Mouse (Mus musculus) adrenal gland, postnatal 25 days (tissue): ENCODE data around the gene 6430550D23Rik. TPM values are rescaled to one million over a fixed set of nuclear protein-coding genes. Genes with fewer than 3 reads are reported as not detected.
"Not testable (repeated sequence)": the region's sequence is repeated elsewhere in the genome, so short reads cannot be mapped to it uniquely, and the experiment has no call there.

ENCODE experiments used
- DNase-seq: peaks from one replicate; pipeline ENCODE4 v3.0.0; 2021; ENCODE audit warnings: mixed read lengths
- total RNA-seq: library from RNA; stranded (reverse); gene quantifications from 2 replicates; pipeline ENCODE4 v1.2.3, GENCODE M21; 2021

The 6430550D23Rik gene
- total RNA-seq, 1 experiment from 2014 or later, result 4.0 TPM

- DNase-seq, result peak; percentile 48
Measured at GRCm38 (mm10) chr2:155952006-155952405, 55.8 kb downstream of the 6430550D23Rik start.

DNA sequence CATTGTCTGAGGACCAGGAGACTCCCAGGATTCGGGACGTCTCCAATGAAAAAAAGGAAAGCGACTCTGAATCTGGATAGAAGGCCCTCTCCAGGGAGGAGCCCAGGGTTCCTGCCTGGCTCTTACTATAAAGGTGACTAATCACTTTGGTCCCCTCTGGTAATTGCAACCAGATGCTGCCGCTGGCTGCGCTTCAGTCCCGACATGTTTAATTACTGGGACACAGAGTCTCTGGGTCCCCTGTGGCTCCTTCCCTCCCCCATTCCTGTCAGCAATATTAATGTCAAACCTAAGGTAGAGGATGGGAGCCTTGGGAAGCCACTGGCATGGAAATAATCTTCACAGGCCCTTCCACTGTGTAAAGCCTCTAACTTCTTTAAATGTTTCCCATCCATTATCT is 58.4 kb downstream of the 6430550D23Rik start:
- no peak for DNase-seq

GRCm38 (mm10) chr2:155947390-155948002 is 60.3 kb downstream of the 6430550D23Rik start:
- no peak for DNase-seq

DNA sequence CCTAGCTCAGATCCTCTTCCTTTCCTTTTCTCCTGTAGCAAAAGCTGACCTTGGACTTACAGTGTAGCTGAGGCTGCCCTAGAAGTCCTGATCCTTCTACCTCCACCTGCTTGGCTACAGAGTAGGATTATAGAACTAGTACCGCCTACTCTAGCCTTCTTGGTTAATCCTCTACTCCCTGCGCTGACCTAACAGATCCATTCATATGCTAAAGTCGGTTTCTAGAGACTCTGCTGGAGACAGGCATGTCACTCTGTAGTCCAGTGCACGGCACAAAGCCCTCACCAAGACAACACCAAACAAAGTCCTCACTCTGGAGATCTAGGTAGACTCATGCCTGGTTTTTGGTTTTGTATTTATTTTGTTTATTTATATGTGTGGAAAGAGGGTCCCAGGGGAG is 61.3 kb downstream of the 6430550D23Rik start:
- no peak for DNase-seq

GRCm38 (mm10) chr2:155946069-155946468 is 61.7 kb downstream of the 6430550D23Rik start:
- DNase-seq, result peak; percentile 86

- no peak for DNase-seq
Measured at GRCm38 (mm10) chr2:155945580-155945979, 62.2 kb downstream of the 6430550D23Rik start.

- no peak for DNase-seq
Measured at GRCm38 (mm10) chr2:155945124-155945523, 62.7 kb downstream of the 6430550D23Rik start, which contains the start of gene Gdf5. Gdf5 (minus strand) TSS chr2:155945367.

DNA sequence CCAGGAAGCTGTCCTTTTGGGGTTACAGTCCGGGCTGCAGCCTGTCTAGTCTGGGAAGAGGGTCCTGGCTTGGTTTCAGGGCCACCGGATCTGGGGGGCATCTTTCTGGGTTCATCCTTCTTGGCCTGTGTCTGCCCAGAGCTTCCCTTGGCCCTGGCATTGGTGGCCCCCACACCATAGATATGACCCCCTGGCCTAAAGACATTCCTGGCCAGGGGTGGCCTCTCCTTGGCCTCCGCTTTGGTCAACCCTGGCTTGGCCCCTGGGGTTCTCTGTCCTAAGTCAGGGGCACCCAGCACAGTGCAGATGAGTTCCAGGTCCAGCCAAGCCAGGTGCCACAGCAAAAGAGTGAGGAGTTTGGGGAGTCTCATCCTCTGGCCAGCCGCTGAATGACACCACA is 63.1 kb downstream of the 6430550D23Rik start:
- DNase-seq, result no peak

- DNase-seq, result no peak
Measured at GRCm38 (mm10) chr2:155943463-155943862, 64.3 kb downstream of the 6430550D23Rik start.

DNA sequence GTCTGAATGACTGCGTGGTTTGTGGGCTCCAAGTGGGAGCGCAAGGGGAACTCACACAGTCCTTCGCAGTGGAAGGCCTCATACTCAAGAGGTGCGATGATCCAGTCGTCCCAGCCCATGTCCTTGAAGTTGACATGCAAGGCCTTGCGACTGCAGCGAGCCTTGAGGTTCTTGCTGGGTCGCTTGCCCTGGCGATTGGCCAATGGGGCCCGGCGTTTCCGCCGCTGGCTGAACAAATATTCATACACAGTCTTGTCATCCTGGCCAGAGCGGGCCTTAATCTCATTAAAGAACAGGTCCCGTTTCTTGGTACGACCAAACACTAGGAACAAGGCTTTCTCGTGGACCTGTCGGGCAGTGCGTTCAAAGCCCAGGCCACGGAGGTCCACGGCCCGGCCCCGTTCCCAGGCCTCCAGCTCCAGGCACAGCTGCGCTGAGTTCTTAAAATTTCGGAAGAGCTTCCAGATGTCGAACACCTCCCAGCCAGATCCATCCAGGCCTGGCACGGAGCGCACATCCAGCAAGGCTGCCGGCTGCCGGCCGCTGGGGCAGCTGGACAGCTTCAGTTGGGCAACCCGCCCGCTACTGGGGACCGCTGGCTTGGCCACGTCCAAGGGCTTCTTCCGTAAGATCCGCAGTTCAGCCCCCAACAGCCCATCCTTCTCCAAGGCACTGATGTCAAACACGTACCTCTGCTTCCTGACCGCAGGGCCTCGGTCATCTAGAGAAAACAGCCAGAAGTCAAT is 65.9 kb downstream of the 6430550D23Rik start:
- peak; percentile 83 for DNase-seq

DNA sequence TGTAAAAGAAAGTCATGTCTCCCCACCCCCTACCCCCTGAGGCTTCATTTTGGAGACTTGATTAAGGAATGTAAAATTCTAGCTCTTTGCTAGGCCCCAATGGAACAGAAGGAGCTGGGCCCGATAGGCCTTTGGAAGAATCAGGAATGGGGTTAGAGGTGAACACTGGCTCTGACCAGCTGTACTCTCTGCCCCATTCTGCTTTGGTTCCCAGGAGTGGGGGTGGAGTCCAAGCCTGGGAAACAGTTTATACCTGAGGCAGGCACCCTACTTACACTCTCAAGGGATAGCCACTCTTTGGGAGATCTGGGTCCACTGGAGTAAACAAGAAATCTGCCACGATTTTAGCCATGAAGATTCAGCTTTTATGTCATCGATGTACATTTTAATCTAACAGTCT is 67.1 kb downstream of the 6430550D23Rik start, which contains the start of gene Gm15557:
Gene Gm15557, plus strand, starts transcription at position 48 of the 400 bp plus-strand sequence.
- DNase-seq, result no peak

DNA sequence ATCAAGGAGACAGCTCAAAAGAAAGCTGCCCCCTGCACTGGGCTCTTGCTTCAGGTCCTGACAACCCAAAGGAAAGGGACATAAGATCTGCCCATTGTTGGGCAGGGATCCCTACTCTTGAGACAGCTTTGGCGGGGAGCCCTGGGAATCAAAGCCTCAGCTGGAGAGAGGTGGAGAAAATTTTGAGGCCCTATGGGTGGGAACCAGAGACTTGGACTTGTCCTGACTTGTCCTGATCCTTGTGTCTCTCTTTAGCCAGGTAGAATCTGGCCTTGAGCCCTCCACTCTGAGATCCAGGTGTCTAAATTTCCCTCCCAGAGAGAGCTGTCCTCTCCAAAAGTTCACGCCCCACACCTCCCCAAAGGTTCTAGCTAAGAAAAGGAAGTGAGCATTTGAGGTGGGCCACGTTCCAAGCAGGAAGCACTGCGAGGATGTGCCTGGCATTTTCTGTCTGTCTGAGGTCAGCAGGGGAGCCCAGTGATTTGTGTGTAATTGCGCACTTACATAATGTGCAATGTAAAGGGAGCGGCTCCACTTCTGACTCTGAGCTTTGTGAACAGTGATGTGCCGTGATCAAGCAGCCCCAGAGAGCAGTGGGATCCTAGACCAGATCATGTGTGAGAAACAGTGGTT is 67.8 kb downstream of the 6430550D23Rik start:
- no peak for DNase-seq

GRCm38 (mm10) chr2:155929531-155930442 is 78.0 kb downstream of the 6430550D23Rik start, which contains the start of gene Uqcc1:
Uqcc1 (minus strand) TSS chr2:155930310.
- peak; percentile 88 for DNase-seq

DNA sequence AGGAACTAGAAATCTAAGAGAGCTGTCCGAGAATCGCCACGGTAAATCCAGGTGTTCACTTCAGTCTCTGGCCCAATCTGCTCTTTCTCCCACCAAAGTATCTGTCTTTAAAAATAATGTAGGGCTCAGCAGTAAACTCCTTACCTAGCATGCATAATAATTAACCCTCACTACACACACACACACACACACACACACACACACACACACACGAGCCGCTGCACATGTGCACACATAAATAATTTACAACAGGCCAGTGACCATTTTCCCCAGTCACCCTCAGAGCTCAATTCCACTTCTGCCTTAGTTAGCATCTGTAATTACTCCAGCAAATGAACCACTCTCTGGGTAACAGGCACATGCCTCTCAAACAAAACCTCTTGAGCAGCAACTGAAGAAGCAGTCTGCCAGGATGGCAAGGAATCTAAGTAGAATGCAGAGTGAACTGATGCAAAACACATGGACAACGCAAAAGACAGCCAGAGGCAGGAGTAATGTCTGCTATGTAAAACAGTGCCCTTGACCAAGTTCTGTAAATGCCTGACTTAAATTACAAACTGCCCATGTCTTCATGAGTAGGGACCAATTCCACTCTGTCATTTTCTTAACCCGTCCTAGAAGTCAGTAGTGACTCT is 78.9 kb downstream of the 6430550D23Rik start:
- no peak for DNase-seq

DNA sequence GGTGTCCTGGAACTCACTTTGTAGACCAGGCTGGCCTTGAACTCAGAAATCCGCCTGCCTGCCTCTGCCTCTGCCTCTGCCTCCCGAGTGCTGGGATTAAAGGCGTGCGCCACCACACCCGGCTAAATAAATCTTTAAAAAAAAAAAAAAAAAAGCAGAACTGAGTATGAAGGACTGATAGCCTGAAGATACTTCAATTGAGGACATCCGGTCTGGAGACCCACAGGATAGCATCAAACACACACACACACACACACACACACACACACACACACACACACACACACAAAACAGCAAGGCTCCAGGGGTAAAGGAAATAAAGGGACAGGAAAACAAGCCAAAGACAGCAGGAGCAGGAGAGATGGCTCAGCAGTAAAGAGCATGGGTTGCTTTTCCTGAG is 82.6 kb downstream of the 6430550D23Rik start:
- not testable (repeated sequence) for DNase-seq

Other genes starting within 250 kb of the 6430550D23Rik start
- 1.9 and 2.3 TPM in 2 replicates for gene Mmp24, start 232.6 kb downstream of the 6430550D23Rik start, total RNA-seq
- gene BC029722, start 188.6 kb downstream of the 6430550D23Rik start, total RNA-seq, result 159 and 181 TPM in 2 replicates
- gene Eif6, start 181.1 kb downstream of the 6430550D23Rik start, total RNA-seq, result 112 and 131 TPM in 2 replicates
- 0.06 TPM in 1 of 2 replicates, not detected in the other for gene Fam83c, start 173.1 kb downstream of the 6430550D23Rik start, total RNA-seq
- gene Uqcc1, start 77.7 kb downstream of the 6430550D23Rik start, total RNA-seq, result 74.4 and 114 TPM in 2 replicates
- gene Gm15557, start 67.2 kb downstream of the 6430550D23Rik start, total RNA-seq, result not detected in 2 replicates
- gene Gdf5, start 62.6 kb downstream of the 6430550D23Rik start, total RNA-seq, result 1.3 TPM in 1 of 2 replicates, not detected in the other
- 12.2 and 19.0 TPM in 2 replicates for gene Cep250, start 51.5 kb downstream of the 6430550D23Rik start, total RNA-seq
- 242 and 246 TPM in 2 replicates for gene Ergic3, start 68 bp upstream of the 6430550D23Rik start, total RNA-seq
- not detected in 2 replicates for gene Fer1l4, start 45.0 kb upstream of the 6430550D23Rik start, total RNA-seq
- gene Spag4, start 57.2 kb upstream of the 6430550D23Rik start, total RNA-seq, result 2.4 and 2.9 TPM in 2 replicates
- gene Cpne1, start 104.0 kb upstream of the 6430550D23Rik start, total RNA-seq, result 32.5 and 59.7 TPM in 2 replicates
- gene Rbm12, start 104.0 kb upstream of the 6430550D23Rik start, total RNA-seq, result 23.0 and 26.1 TPM in 2 replicates
- gene Gm28036, start 119.1 kb upstream of the 6430550D23Rik start, total RNA-seq, result 17.5 and 21.0 TPM in 2 replicates
- gene Romo1, start 136.1 kb upstream of the 6430550D23Rik start, total RNA-seq, result 259 and 329 TPM in 2 replicates
- 93.5 and 99.3 TPM in 2 replicates for gene Nfs1, start 136.2 kb upstream of the 6430550D23Rik start, total RNA-seq
- gene Rbm39, start 172.3 kb upstream of the 6430550D23Rik start, total RNA-seq, result 413 and 478 TPM in 2 replicates
- 33.1 and 41.2 TPM in 2 replicates for gene Phf20, start 188.5 kb upstream of the 6430550D23Rik start, total RNA-seq